Mouse (Mus musculus) frontal cortex, postnatal 36 days (tissue): ENCODE results near the gene Palm3.
"Not testable (repeated sequence)": the region's sequence is repeated elsewhere in the genome, so short reads cannot be mapped to it uniquely, and the experiment has no call there.

Experiments
- DNase-seq, 2 experiments: peaks; one replicate each; pipeline ENCODE4 v3.0.0; 2022; ENCODE audit warnings: low spot score in 2 of 2

Palm3 gene

DNA sequence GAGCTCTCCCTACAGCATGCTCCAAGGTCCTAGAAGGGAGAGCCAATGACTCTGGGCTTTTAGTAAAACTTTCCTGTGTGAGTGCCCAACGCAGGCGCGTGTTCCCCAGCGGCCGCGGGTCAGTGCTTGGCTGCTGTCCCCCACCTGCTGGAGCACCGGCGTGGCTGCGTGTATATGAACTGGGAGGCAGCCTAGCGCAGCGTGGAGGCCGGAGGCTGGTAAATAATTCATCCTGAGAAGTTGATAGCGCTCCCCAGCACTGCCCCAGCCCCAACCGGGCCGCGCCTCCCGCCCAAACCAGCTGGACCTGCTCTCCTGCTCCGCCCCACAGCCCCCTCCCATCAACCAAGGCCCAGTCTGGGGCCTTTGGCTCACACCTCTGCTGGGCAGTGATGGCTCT lies at the start of gene Palm3:
Gene Palm3, plus strand, starts transcription at position 376 of the 400 bp plus-strand sequence.
- no peak for DNase-seq

GRCm38 (mm10) chr8:83971661-83972060 lies 49.6 kb upstream of the Palm3 start:
- no peak for DNase-seq

DNA sequence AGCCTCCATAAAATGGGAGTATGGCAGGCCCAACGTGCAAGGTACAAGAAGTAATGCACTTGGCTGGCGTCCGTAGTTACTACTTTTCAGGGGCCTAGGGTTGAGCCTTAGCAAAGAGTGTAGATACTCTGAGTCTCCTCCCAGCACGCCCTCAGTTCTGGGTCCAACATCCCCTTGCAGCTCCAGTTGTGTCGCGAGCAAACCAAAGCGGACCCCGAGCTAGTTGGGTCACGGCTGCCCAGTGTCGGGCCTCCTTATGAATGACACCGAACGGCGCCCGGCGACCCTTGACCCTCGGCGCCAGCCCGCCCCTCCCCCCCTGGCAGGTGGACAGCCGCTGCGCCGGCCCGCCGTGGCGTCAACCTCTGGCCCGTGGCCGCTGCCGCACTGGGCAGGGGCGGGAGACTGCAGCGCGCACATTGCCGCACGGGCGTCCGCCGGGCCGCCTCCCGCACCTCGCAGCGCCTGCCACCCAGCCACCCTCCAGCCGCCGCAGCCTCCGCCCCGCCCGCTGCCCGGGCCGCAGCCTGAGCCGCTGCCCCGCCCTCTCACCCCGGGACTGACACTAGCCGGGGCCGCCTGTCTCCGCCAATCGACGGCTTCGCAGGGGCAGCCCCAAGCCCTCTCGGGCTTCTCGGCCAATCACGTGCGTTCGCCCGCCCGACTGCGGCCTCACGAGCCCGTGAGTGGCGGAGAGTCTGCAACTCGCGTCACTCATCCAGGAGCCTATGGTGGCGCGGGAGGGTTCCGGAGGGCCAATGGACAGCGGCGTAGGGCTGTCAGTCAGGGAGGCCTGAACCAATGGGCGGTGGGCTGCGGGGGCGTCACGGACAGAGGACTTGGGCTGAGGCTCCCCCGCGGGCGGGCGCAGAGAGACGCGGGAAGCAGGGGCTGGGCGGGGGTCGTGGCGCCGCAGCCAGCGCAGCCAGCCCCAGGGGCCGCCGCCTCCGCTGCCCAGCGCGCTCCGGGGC lies 48.8 kb upstream of the Palm3 start, which contains the start of gene Prkaca:
Gene Prkaca, plus strand, starts transcription at position 844 of the 971 bp plus-strand sequence.
- peak; percentile 99 for DNase-seq

DNA sequence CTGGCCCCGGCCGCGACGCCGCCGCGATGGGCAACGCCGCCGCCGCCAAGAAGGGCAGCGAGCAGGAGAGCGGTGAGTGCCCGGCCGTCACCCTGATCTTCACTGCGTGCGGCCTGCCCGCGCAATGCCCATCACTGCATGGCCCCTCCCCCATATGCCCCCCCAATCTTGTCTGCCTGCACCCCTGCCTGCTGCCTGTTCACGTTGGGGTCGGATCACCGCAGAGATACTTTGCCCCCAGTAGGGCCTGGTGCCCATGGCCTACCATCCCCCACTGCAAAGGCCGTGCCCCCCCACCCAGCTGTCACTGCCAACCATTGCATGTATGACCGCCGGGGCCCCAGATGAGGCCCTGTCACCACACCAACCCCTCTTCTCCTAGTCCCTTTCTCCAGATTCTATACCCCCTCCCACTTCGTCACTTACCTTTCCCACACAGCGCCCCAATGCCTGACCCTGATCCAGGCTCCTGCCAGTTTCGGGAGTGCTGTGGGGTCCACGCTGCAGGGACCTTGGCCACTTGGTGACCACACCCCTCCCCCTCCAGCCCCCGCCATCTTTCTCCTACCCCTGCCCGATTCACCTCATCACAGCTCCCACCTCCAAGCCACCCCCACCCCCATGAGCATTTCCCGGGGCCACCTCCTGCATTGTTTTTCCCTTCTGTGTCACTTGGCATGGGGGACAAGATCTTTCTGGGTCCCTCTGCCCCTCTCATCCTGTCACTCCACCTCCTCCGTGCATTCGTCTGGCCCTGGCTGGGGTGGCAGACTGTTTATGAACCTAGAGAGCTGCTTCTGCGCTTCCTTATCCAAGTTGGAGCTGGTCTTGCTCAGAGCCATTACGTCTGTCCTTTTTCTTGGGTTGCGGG lies 47.9 kb upstream of the Palm3 start:
- no peak for DNase-seq

- DNase-seq: no peak
These were observed 46.8 kb upstream of the Palm3 start for GRCm38 (mm10) chr8:83974521-83974920.

GRCm38 (mm10) chr8:83976101-83976630 lies 45.1 kb upstream of the Palm3 start:
- no peak for DNase-seq

DNA sequence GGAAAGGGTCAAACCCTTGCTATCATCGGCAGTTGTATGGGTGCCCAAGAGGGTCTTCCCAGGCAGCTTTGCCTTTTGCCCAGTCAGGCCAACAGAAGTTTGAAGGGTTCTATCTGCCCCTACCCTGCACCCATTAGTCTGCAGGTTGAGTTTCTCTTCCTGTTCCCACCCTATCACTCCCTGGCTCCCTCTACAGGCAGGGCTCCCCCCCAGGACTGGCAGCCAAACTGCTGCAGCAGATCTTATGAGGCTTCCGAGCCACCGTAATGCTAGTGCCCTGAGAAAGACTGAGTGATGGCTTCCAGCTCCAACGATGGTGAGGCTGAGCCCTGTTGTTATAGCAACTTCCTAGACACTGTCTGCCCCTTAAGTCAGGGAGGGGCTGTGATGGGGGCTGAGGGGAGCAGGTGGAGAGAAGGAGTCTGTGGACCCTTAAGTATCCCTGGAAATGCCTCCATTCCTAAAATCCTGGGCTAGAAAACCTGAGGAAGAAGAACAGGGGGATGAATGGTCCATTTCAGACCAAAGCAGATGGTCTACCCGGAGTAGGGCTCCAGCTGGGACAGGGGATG lies 44.4 kb upstream of the Palm3 start:
- DNase-seq: no peak

- no peak for DNase-seq
These were observed 43.6 kb upstream of the Palm3 start for GRCm38 (mm10) chr8:83977646-83978045.

DNA sequence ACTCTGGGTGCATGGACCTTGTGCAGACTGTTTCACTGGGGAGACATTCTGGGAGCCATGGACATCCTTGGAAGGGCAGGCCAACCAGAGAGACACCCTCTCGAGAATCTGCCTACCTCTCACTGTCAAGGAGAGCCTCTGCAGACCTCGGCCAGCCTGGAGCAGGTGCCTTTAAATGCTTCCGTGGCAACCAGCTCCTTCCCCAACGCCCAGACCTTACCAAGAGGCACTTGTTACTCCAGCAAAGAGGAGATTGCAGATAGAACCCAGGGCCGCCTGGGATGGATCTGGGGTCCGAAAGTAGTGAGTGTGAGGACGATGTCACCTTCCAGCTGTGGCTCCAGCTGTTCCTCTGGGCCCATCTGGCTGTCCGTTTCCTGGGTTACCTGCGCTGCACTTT lies 43.1 kb upstream of the Palm3 start:
- DNase-seq: no peak

DNA sequence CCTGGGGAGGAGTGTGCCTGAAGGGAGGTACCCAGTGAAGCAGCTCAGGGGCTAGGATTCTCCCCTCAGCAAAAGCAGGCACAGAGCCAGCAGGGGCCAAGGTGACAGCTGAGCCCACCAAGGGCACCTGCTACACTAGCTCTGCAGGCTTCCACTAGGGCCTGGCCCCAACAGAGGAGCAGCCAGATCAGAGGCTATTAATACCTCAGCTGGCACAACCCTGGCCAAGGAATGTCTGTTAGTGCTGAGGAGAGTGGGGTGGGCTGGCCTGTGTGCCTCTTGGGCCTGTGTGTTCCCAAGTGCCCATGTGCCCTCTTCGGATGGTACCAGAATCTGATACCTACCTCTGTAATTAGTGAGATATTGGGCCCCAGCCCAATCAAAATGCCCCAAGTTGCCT lies 41.0 kb upstream of the Palm3 start:
- no peak for DNase-seq

- DNase-seq: no peak
These were observed 40.4 kb upstream of the Palm3 start for GRCm38 (mm10) chr8:83980845-83981244.

GRCm38 (mm10) chr8:83981533-83981932 lies 39.7 kb upstream of the Palm3 start:
- no peak for DNase-seq

GRCm38 (mm10) chr8:83982449-83982848 lies 38.8 kb upstream of the Palm3 start:
- no peak for DNase-seq

GRCm38 (mm10) chr8:83983222-83983621 lies 38.0 kb upstream of the Palm3 start:
- not testable (repeated sequence) for DNase-seq

- no peak for DNase-seq
These were observed 32.0 kb upstream of the Palm3 start for GRCm38 (mm10) chr8:83989243-83989642.

GRCm38 (mm10) chr8:83990170-83990569 lies 31.1 kb upstream of the Palm3 start:
- no peak for DNase-seq

- DNase-seq: no peak
These were observed 28.8 kb upstream of the Palm3 start for GRCm38 (mm10) chr8:83992488-83992887.

DNA sequence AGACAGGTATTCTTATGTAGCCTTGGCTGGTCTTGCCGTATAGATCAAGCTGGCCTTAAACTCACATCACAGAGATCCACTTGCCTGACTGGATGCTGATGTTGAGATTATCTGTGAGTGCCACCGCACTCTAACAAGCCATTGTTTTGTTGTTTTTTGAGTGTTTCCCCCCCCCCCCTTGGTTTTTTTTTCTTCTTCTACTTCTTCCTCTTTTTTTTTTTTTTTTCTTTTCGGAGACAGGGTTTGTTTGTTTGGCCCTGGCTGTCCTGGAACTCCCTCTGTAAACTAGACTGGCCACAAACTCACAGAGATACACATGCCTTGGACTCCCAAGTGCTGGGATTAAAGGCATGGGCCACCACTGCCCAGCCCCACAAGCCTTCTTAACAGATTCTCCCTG lies 27.2 kb upstream of the Palm3 start:
- no peak for DNase-seq

- no peak for DNase-seq
These were observed 25.3 kb upstream of the Palm3 start for GRCm38 (mm10) chr8:83995973-83996372.

- DNase-seq: peak; percentile 70
These were observed 24.4 kb upstream of the Palm3 start for GRCm38 (mm10) chr8:83996567-83997505.
